Mouse (Mus musculus): ENCODE data around the gene Ssc5d. TPM values are rescaled to one million over a fixed set of nuclear protein-coding genes. Genes with fewer than 3 reads are reported as not detected.

The Ssc5d gene
- polyA plus RNA-seq, 1 experiment from 2014 or later = 2.7 TPM

GRCm38 (mm10) chr7:4934160-4934914 is 8.8 kb downstream of the Ssc5d start:
- no peaks in the 10 kb centered on the region for H3K36me3 ChIP-seq (ENCODE audit: control insufficient read depth, insufficient read depth)
- H3K4me1 ChIP-seq (ENCODE audit: control insufficient read depth, insufficient read depth, low read length) = no peaks in the 10 kb centered on the region
- H3K4me2 ChIP-seq (ENCODE audit: low read depth, low read length) = no peak overlapping the region
- H3K27me3 ChIP-seq (ENCODE audit: control insufficient read depth, insufficient read depth, low read length) = no peaks in the 10 kb centered on the region
- 68% methylated on average over 4 of the region's 4 CpGs for WGBS
- no peak for ATAC-seq (replicated peaks; ENCODE audit: extremely low read depth, insufficient read depth, low FRiP score)
- H3K9ac ChIP-seq (ENCODE audit: low read length) = no peak overlapping the region
- H3K27ac ChIP-seq (ENCODE audit: low read length) = no peak overlapping the region
- H3K9me3 ChIP-seq (replicated peaks; ENCODE audit: control insufficient read depth, low read length) = peaks cover 4% of the 10 kb centered on the region; the same call in 1 of the 2 replicates
- H3K4me3 ChIP-seq (ENCODE audit: low read length) = no peak overlapping the region

DNA sequence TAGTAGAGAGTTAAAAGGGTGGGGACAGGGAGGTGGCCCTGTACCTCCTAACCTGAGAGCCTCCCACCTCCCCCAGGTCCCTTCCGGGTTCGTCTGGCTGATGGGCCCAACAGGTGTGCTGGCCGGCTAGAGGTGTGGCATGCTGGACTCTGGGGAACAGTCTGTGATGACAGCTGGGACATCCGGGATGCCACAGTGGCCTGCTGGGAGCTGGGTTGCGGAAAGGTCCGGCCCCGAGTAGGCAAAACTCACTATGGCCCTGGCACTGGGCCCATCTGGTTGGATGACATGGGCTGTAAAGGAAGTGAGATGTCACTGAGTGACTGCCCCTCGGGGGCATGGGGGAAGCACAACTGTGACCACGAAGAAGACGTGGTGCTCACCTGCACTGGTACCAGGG is 11.2 kb downstream of the Ssc5d start:
- no peak for ATAC-seq (replicated peaks; ENCODE audit: extremely low read depth, insufficient read depth, low FRiP score)
- H3K9me3 ChIP-seq (replicated peaks; ENCODE audit: control insufficient read depth, low read length) = peaks cover 4% of the 10 kb centered on the region; the same call in 1 of the 2 replicates
- no peak overlapping the region for H3K4me3 ChIP-seq (ENCODE audit: low read length)
- H3K36me3 ChIP-seq (ENCODE audit: control insufficient read depth, insufficient read depth) = no peaks in the 10 kb centered on the region
- H3K4me2 ChIP-seq (ENCODE audit: low read depth, low read length) = no peak overlapping the region
- no peak overlapping the region for H3K9ac ChIP-seq (ENCODE audit: low read length)
- 64% methylated on average over 10 of the region's 10 CpGs for WGBS
- no peak overlapping the region for H3K27ac ChIP-seq (ENCODE audit: low read length)
- no peaks in the 10 kb centered on the region for H3K4me1 ChIP-seq (ENCODE audit: control insufficient read depth, insufficient read depth, low read length)
- H3K27me3 ChIP-seq (ENCODE audit: control insufficient read depth, insufficient read depth, low read length) = no peaks in the 10 kb centered on the region

DNA sequence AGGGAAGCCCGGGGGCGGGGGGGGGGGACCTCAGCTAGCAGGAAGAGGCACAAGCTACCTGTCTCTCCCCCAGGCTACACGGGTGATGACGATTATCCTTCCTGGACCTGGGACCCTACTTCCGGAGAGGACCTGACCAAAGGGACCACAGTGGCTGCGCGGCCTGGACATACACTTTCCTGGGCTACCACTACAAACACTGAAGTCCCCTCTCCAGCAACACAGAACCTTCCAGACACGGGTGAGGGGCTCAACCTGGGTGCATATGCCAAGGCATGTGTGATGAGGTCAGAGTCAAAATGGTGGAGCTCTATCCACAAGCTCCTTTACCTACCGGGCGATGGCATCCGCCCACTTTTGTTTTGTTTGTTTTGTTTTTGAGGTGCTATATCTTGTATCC is 11.8 kb downstream of the Ssc5d start:
- H3K9me3 ChIP-seq (replicated peaks; ENCODE audit: control insufficient read depth, low read length) = peaks cover 4% of the 10 kb centered on the region; the same call in 1 of the 2 replicates
- no peaks in the 10 kb centered on the region for H3K36me3 ChIP-seq (ENCODE audit: control insufficient read depth, insufficient read depth)
- H3K9ac ChIP-seq (ENCODE audit: low read length) = no peak overlapping the region
- 70% methylated on average over 11 of the region's 11 CpGs for WGBS
- H3K27me3 ChIP-seq (ENCODE audit: control insufficient read depth, insufficient read depth, low read length) = no peaks in the 10 kb centered on the region
- H3K4me1 ChIP-seq (ENCODE audit: control insufficient read depth, insufficient read depth, low read length) = no peaks in the 10 kb centered on the region
- H3K27ac ChIP-seq (ENCODE audit: low read length) = no peak overlapping the region
- no peak for ATAC-seq (replicated peaks; ENCODE audit: extremely low read depth, insufficient read depth, low FRiP score)
- H3K4me2 ChIP-seq (ENCODE audit: low read depth, low read length) = no peak overlapping the region
- H3K4me3 ChIP-seq (ENCODE audit: low read length) = no peak overlapping the region

GRCm38 (mm10) chr7:4938456-4938855 is 12.9 kb downstream of the Ssc5d start:
- no peak overlapping the region for H3K4me3 ChIP-seq (ENCODE audit: low read length)
- no peaks in the 10 kb centered on the region for H3K27me3 ChIP-seq (ENCODE audit: control insufficient read depth, insufficient read depth, low read length)
- no peak for ATAC-seq (replicated peaks; ENCODE audit: extremely low read depth, insufficient read depth, low FRiP score)
- H3K9ac ChIP-seq (ENCODE audit: low read length) = no peak overlapping the region
- peaks cover 4% of the 10 kb centered on the region; the same call in 1 of the 2 replicates for H3K9me3 ChIP-seq (replicated peaks; ENCODE audit: control insufficient read depth, low read length)
- no peak overlapping the region for H3K4me2 ChIP-seq (ENCODE audit: low read depth, low read length)
- no peaks in the 10 kb centered on the region for H3K36me3 ChIP-seq (ENCODE audit: control insufficient read depth, insufficient read depth)
- WGBS = 37% methylated on average over 2 of the region's 2 CpGs
- 0 out of 2 replicates have a peak, but pooled peaks cover 2% of the 10 kb centered on the region for H3K4me1 ChIP-seq (ENCODE audit: control insufficient read depth, insufficient read depth, low read length)
- no peak overlapping the region for H3K27ac ChIP-seq (ENCODE audit: low read length)

GRCm38 (mm10) chr7:4940068-4940479 is 14.5 kb downstream of the Ssc5d start:
- Histone ChIP-seq H3K9me3 (replicated peaks; ENCODE audit: control insufficient read depth, low read length) (no peaks in the 10 kb centered on the region), H3K36me3 (ENCODE audit: control insufficient read depth, insufficient read depth) (no peaks in the 10 kb centered on the region), H3K4me3 (ENCODE audit: low read length) (no peak overlapping the region), H3K4me1 (ENCODE audit: control insufficient read depth, insufficient read depth, low read length) (0 out of 2 replicates have a peak, but pooled peaks cover 2% of the 10 kb centered on the region), H3K27me3 (ENCODE audit: control insufficient read depth, insufficient read depth, low read length) (no peaks in the 10 kb centered on the region), H3K27ac (ENCODE audit: low read length) (no peak overlapping the region), H3K9ac (ENCODE audit: low read length) (no peak overlapping the region), H3K4me2 (ENCODE audit: low read depth, low read length) (no peak overlapping the region)
- ATAC-seq (replicated peaks; ENCODE audit: extremely low read depth, insufficient read depth, low FRiP score) = no peak
- WGBS = 13% methylated on average over 9 of the region's 9 CpGs

DNA sequence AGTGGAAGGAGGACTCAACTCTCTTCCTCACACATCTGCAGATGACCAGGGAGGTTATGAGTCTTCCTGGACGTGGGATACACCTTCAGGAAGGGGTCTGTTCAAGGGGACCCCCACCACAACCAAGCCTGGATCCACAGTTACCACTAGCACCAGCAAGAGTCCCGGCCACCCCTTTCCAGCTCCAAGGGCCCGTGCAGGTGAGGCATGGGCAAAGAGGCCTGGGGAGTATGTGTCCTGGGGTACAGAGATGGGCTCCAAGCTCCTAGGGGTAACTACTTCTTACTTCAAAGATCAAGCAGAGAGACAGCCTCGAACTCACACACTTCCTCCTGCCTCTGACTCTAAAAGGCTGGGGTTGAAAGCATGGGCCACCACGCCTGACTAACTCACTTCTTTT is 17.1 kb downstream of the Ssc5d start:
- H3K27ac ChIP-seq (ENCODE audit: low read length) = no peak overlapping the region
- H3K4me1 ChIP-seq (ENCODE audit: control insufficient read depth, insufficient read depth, low read length) = 0 out of 2 replicates have a peak, but pooled peaks cover 2% of the 10 kb centered on the region
- no peak overlapping the region for H3K9ac ChIP-seq (ENCODE audit: low read length)
- no peak overlapping the region for H3K4me3 ChIP-seq (ENCODE audit: low read length)
- H3K27me3 ChIP-seq (ENCODE audit: control insufficient read depth, insufficient read depth, low read length) = no peaks in the 10 kb centered on the region
- no peaks in the 10 kb centered on the region for H3K9me3 ChIP-seq (replicated peaks; ENCODE audit: control insufficient read depth, low read length)
- H3K4me2 ChIP-seq (ENCODE audit: low read depth, low read length) = no peak overlapping the region
- no peaks in the 10 kb centered on the region for H3K36me3 ChIP-seq (ENCODE audit: control insufficient read depth, insufficient read depth)
- WGBS = 43% methylated on average over 5 of the region's 5 CpGs
- ATAC-seq (replicated peaks; ENCODE audit: extremely low read depth, insufficient read depth, low FRiP score) = no peak

GRCm38 (mm10) chr7:4943223-4943815 is 17.7 kb downstream of the Ssc5d start:
- Histone ChIP-seq H3K9ac (ENCODE audit: low read length) (peak overlapping the region; percentile 65), H3K4me1 (ENCODE audit: control insufficient read depth, insufficient read depth, low read length) (0 out of 2 replicates have a peak, but pooled peaks cover 2% of the 10 kb centered on the region), H3K4me2 (ENCODE audit: low read depth, low read length) (peak overlapping the region; percentile 75), H3K9me3 (replicated peaks; ENCODE audit: control insufficient read depth, low read length) (no peaks in the 10 kb centered on the region), H3K36me3 (ENCODE audit: control insufficient read depth, insufficient read depth) (no peaks in the 10 kb centered on the region), H3K4me3 (ENCODE audit: low read length) (peak overlapping the region; percentile 50), H3K27me3 (ENCODE audit: control insufficient read depth, insufficient read depth, low read length) (no peaks in the 10 kb centered on the region), H3K27ac (ENCODE audit: low read length) (no peak overlapping the region)
- ATAC-seq (replicated peaks; ENCODE audit: extremely low read depth, insufficient read depth, low FRiP score) = peak; percentile 87
- WGBS = 11% methylated on average over 15 of the region's 15 CpGs

- ATAC-seq (replicated peaks; ENCODE audit: extremely low read depth, insufficient read depth, low FRiP score) = no peak
- no peaks in the 10 kb centered on the region for H3K9me3 ChIP-seq (replicated peaks; ENCODE audit: control insufficient read depth, low read length)
- 38% methylated on average over 2 of the region's 2 CpGs for WGBS
Measured at GRCm38 (mm10) chr7:4947855-4948254, 22.3 kb downstream of the Ssc5d start.

GRCm38 (mm10) chr7:4948386-4948785 is 22.8 kb downstream of the Ssc5d start:
- no peaks in the 10 kb centered on the region for H3K36me3 ChIP-seq (ENCODE audit: control insufficient read depth, insufficient read depth)
- no peak overlapping the region for H3K9ac ChIP-seq (ENCODE audit: low read length)
- no peak overlapping the region for H3K27ac ChIP-seq (ENCODE audit: low read length)
- H3K4me2 ChIP-seq (ENCODE audit: low read depth, low read length) = no peak overlapping the region
- H3K4me3 ChIP-seq (ENCODE audit: low read length) = no peak overlapping the region
- WGBS = 40% methylated on average over 6 of the region's 6 CpGs
- H3K27me3 ChIP-seq (ENCODE audit: control insufficient read depth, insufficient read depth, low read length) = no peaks in the 10 kb centered on the region
- ATAC-seq (replicated peaks; ENCODE audit: extremely low read depth, insufficient read depth, low FRiP score) = no peak
- H3K9me3 ChIP-seq (replicated peaks; ENCODE audit: control insufficient read depth, low read length) = no peaks in the 10 kb centered on the region
- peaks cover 8% of the 10 kb centered on the region for H3K4me1 ChIP-seq (ENCODE audit: control insufficient read depth, insufficient read depth, low read length)

More at GRCm38 (mm10) chr7:4947855-4948254, 22.3 kb downstream of the Ssc5d start:
- no peak overlapping the region for H3K4me2 ChIP-seq (ENCODE audit: low read depth, low read length)
- no peak overlapping the region for H3K9ac ChIP-seq (ENCODE audit: low read length)
- no peak overlapping the region for H3K4me3 ChIP-seq (ENCODE audit: low read length)
- H3K4me1 ChIP-seq (ENCODE audit: control insufficient read depth, insufficient read depth, low read length) = peaks cover 6% of the 10 kb centered on the region; the same call in 1 of the 2 replicates
- H3K36me3 ChIP-seq (ENCODE audit: control insufficient read depth, insufficient read depth) = no peaks in the 10 kb centered on the region
- H3K27me3 ChIP-seq (ENCODE audit: control insufficient read depth, insufficient read depth, low read length) = no peaks in the 10 kb centered on the region
- no peak overlapping the region for H3K27ac ChIP-seq (ENCODE audit: low read length)
